Mouse (Mus musculus) CH12.LX (cell line): Measurements from ENCODE around the gene Cpz. TPM values are rescaled to one million over a fixed set of nuclear protein-coding genes. Genes with fewer than 3 reads are reported as not detected.

ENCODE experiments used
- DNase-seq: peaks from one replicate; pipeline ENCODE4 v3.0.0-alpha.2; 2013; ENCODE audit errors: extremely low read depth
- H3K27ac ChIP-seq: 2 replicates; pipeline ENCODE4 v1.5.1; 2012; ENCODE audit warnings: low read depth, mild to moderate bottlenecking, control low read depth, moderate library complexity; ENCODE audit not compliant: insufficient read depth
- H3K27me3 ChIP-seq: replicated peaks from 2 replicates; pipeline ENCODE3; 2012; ENCODE audit warnings: inconsistent platforms
- H3K36me3 ChIP-seq, 2 experiments: replicated peaks in 1 of 2; 2 replicates each; pipeline versions ENCODE3 to v1.6.1; 2012; ENCODE audit warnings: inconsistent platforms in 1 of 2, low read length in 1 of 2, mild to moderate bottlenecking in 1 of 2, mixed read lengths in 1 of 2, moderate library complexity in 1 of 2; ENCODE audit not compliant: control insufficient read depth in 1 of 2, insufficient read depth in 1 of 2
- H3K4me1 ChIP-seq, 2 experiments: 2 replicates each; pipeline ENCODE4 v1.6.1; 2012; ENCODE audit warnings: inconsistent platforms in 1 of 2, moderate library complexity in 1 of 2; ENCODE audit not compliant: insufficient read depth in 2 of 2, control insufficient read depth in 1 of 2
- H3K4me2 ChIP-seq: 2 replicates; pipeline ENCODE4 v1.6.1; 2012; ENCODE audit warnings: low read depth, mild to moderate bottlenecking, control low read depth; ENCODE audit not compliant: poor library complexity, insufficient read depth, severe bottlenecking
- H3K4me3 ChIP-seq, 3 experiments: fragments of 150-350 bp in 1 of 3; sonication (generic) in 1 of 3; replicated peaks in 1 of 3; 2 replicates each; pipeline versions ENCODE3 to v1.5.1; 2011 to 2012; ENCODE audit warnings: low read depth in 2 of 3, low read length in 2 of 3, mild to moderate bottlenecking in 2 of 3, moderate library complexity in 2 of 3, control low read depth in 1 of 3, improper control_type of control experiment in 1 of 3, inconsistent platforms in 1 of 3, mixed read lengths in 1 of 3; ENCODE audit not compliant: poor library complexity in 1 of 3
- H3K79me2 ChIP-seq: replicated peaks from 2 replicates; pipeline ENCODE4 v1.6.1; 2012; ENCODE audit warnings: mild to moderate bottlenecking, moderate library complexity; ENCODE audit not compliant: control insufficient read depth, poor library complexity, insufficient read depth, severe bottlenecking; ENCODE audit errors: extremely low read depth
- H3K9ac ChIP-seq: 2 replicates; pipeline ENCODE4 v1.6.1; 2012; ENCODE audit warnings: low read depth, mild to moderate bottlenecking, control low read depth, moderate library complexity; ENCODE audit not compliant: insufficient read depth
- H3K9me3 ChIP-seq: replicated peaks from 2 replicates; pipeline ENCODE3; 2012; ENCODE audit warnings: low read length, inconsistent platforms, mixed read lengths
- CHD1 ChIP-seq: IDR thresholded peaks from 2 replicates; pipeline ENCODE4 v1.6.1; 2012; ENCODE audit warnings: low read depth, low read length, improper control_type of control experiment, inconsistent platforms
- ELF1 ChIP-seq: IDR thresholded peaks from 2 replicates; pipeline ENCODE4 v1.6.1; 2014; ENCODE audit warnings: low read depth, mild to moderate bottlenecking, inconsistent platforms, low read length, improper control_type of control experiment
- ETS1 ChIP-seq: conservative IDR thresholded peaks from 2 replicates; pipeline ENCODE4 v1.6.1; 2012; ENCODE audit warnings: low read depth, mild to moderate bottlenecking, inconsistent platforms, low read length, improper control_type of control experiment, moderate library complexity
- HCFC1 ChIP-seq: IDR thresholded peaks from 2 replicates; pipeline ENCODE4 v1.6.1; 2012; ENCODE audit warnings: low read depth, mild to moderate bottlenecking, inconsistent platforms, low read length, improper control_type of control experiment
- KAT2A ChIP-seq: IDR thresholded peaks from 2 replicates; pipeline ENCODE4 v1.6.1; 2012; ENCODE audit warnings: low read length, improper control_type of control experiment, inconsistent platforms; ENCODE audit not compliant: insufficient replicate concordance
- MAFK ChIP-seq: IDR thresholded peaks from 2 replicates; pipeline ENCODE4 v1.6.1; 2011; ENCODE audit warnings: low read length, improper control_type of control experiment; ENCODE audit not compliant: insufficient replicate concordance
- MAX ChIP-seq: IDR thresholded peaks from 2 replicates; pipeline ENCODE4 v1.6.1; 2011; ENCODE audit warnings: low read length, improper control_type of control experiment
- MXI1 ChIP-seq: IDR thresholded peaks from 2 replicates; pipeline ENCODE4 v1.6.1; 2011; ENCODE audit warnings: mild to moderate bottlenecking, low read depth, low read length, improper control_type of control experiment
- MYC ChIP-seq: IDR thresholded peaks from 2 replicates; pipeline ENCODE4 v1.6.1; 2011; ENCODE audit warnings: low read depth, mild to moderate bottlenecking, improper control_type of control experiment, low read length
- NELFE ChIP-seq: IDR thresholded peaks from 2 replicates; pipeline ENCODE4 v1.6.1; 2011; ENCODE audit warnings: low read depth, low read length, improper control_type of control experiment
- PAX5 ChIP-seq: IDR thresholded peaks from 2 replicates; pipeline ENCODE4 v1.6.1; 2012; ENCODE audit warnings: low read length, inconsistent platforms, mixed read lengths
- POLR2A ChIP-seq: IDR thresholded peaks from 2 replicates; pipeline ENCODE4 v1.6.1; 2011; ENCODE audit warnings: low read depth, mild to moderate bottlenecking, improper control_type of control experiment, low read length
- POLR2AphosphoS2 ChIP-seq: IDR thresholded peaks from 2 replicates; pipeline ENCODE4 v1.6.1; 2011; ENCODE audit warnings: low read depth, low read length, improper control_type of control experiment
- SMC3 ChIP-seq: IDR thresholded peaks from 2 replicates; pipeline ENCODE4 v1.6.1; 2011; ENCODE audit warnings: low read depth, low read length, improper control_type of control experiment
- TBP ChIP-seq: conservative IDR thresholded peaks from 2 replicates; pipeline ENCODE4 v1.6.1; 2011; ENCODE audit warnings: low read depth, low read length, improper control_type of control experiment
- USF1 ChIP-seq: IDR thresholded peaks from 2 replicates; pipeline ENCODE4 v1.6.1; 2014; ENCODE audit warnings: low read depth, mild to moderate bottlenecking, inconsistent platforms, low read length, improper control_type of control experiment
- ZC3H11A ChIP-seq: IDR thresholded peaks from 2 replicates; pipeline ENCODE4 v1.6.1; 2012; ENCODE audit warnings: low read depth, mild to moderate bottlenecking, inconsistent platforms, low read length, improper control_type of control experiment
- ZMIZ1 ChIP-seq: IDR thresholded peaks from 2 replicates; pipeline ENCODE4 v1.6.1; 2012; ENCODE audit warnings: low read depth, mild to moderate bottlenecking, inconsistent platforms, low read length, improper control_type of control experiment
- dilution Hi-C: fragments of 300-500 bp; cut with MboI; formaldehyde crosslinking; loops from 2 replicates; pipeline ENCODE4 v1.14.3; 2020; ENCODE audit warnings: low sequenced_read_pairs; ENCODE audit not compliant: extremely low pct_unique_long_range_greater_than_20kb, extremely low pct_ligation_motif_present
- in situ Hi-C: fragments of 300-500 bp; cut with MboI; formaldehyde crosslinking; loops from 3 replicates; pipeline ENCODE4 v1.14.3; 2019; ENCODE audit warnings: low sequenced_read_pairs, low pct_ligation_motif_present, low pct_unique_long_range_greater_than_20kb, mixed read lengths
- polyA plus RNA-seq: library from polyadenylated mRNA; unstranded; fragments of >175 nt; gene quantifications from 2 replicates; pipeline ENCODE4 v1.2.1, GENCODE M21; 2012; ENCODE audit warnings: low read depth; ENCODE audit not compliant: insufficient read length
- total RNA-seq, 2 experiments: library from RNA; depleted of rRNA; stranded (reverse); fragments of 300-350 nt in 1 of 2; fragments of >200 nt in 1 of 2; gene quantifications; 2 replicates each; pipeline ENCODE4 v1.2.3; 2012 to 2014

The Cpz gene
- total and polyA plus RNA-seq, 3 experiments = not detected

DNA sequence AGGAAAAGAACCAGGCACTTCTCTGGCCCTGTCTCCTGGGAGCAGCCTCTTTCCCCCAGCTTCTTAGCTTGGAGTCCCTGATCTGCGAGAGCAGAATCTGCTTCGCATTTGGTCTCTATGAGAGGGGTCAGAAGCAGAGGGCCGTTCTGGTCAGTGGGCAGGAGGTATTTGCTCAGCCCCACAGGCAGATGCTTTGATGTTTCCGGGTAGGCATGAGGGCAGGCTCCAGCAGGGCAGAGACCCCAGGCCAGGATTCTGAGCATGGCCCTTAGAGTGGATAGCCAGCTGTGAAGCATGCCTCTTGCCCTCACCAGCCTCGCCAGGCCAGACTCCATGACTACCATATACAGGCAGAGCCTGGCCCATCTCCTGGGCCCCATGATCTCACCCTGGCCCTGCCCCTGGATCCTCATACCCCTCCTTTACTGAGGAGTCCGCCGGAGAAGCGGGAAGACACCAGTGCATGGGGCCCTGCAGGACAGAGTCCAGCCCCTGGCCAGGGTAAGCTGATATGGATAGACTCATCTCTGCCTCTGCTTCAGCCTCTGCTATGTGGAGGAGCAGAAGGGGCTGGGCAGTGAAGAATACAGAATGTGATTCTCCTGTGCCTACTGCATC, 30.6 kb downstream of the Cpz start:
- H3K27ac ChIP-seq = no peak overlapping the region
- dilution Hi-C loops = no loop called here
- H3K4me1 ChIP-seq = no peaks in the 10 kb centered on the region
- in situ Hi-C loops = no loop called here
- H3K79me2 ChIP-seq = no peaks in the 10 kb centered on the region
- peaks cover 90% of the 10 kb centered on the region for H3K27me3 ChIP-seq
- TF ChIP-seq MAFK (no peak), USF1 (no peak), POLR2A (no peak), CHD1 (no peak), MAX (no peak), MYC (no peak), NELFE (no peak), ZC3H11A (no peak), TBP (no peak), MXI1 (no peak), PAX5 (no peak)
- no peak overlapping the region for H3K9ac ChIP-seq
- no peak for DNase-seq
- no peak overlapping the region for H3K4me2 ChIP-seq
- no peak overlapping the region for H3K4me3 ChIP-seq
- H3K9me3 ChIP-seq = no peaks in the 10 kb centered on the region
- H3K36me3 ChIP-seq = no peaks in the 10 kb centered on the region

DNA sequence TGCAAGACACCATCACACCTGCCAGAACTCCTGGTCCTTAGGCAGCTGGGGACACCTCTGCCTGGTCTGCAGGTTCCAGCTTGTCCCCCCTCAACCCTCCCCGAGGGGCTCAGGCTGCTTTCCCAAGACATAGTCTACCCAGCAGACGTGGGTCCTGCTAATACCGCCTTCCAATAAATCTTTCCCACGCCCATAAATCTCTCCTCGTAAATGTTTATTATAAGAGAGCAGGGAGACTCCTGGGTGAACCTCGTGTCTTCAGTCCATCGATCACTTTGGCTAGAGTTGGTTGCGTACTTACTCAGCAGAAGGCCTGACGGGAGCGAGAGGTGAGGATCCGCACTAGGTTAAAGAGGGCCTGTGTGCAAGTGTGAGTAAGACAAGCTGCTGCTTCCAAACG, 31.7 kb downstream of the Cpz start:
- Histone ChIP-seq H3K9ac (no peak overlapping the region), H3K27me3 (peaks cover 94% of the 10 kb centered on the region), H3K79me2 (no peaks in the 10 kb centered on the region), H3K4me2 (no peak overlapping the region), H3K9me3 (no peaks in the 10 kb centered on the region), H3K4me1 (no peaks in the 10 kb centered on the region), H3K27ac (no peak overlapping the region), H3K4me3 (no peak overlapping the region), H3K36me3 (no peaks in the 10 kb centered on the region)
- in situ Hi-C loops = no loop called here
- dilution Hi-C loops = no loop called here
- DNase-seq = no peak
- TF ChIP-seq ZC3H11A = no peak
- TF ChIP-seq POLR2AphosphoS2 = no peak
- TF ChIP-seq ETS1 = no peak
- no peak for TF ChIP-seq KAT2A
- no peak for TF ChIP-seq ELF1
- no peak for TF ChIP-seq SMC3
- no peak for TF ChIP-seq ZMIZ1
- no peak for TF ChIP-seq HCFC1
- no peak for TF ChIP-seq MAX
